Mouse (Mus musculus) neural tube, embryonic 11.5 days (tissue): ENCODE results near the gene Caml. TPM values are rescaled to one million over a fixed set of nuclear protein-coding genes. Genes with fewer than 3 reads are reported as not detected.
A peak's percentile ranks its signal among the peaks of the same experiment; 100 is the strongest.
"Not testable (repeated sequence)": the region's sequence is repeated elsewhere in the genome, so short reads cannot be mapped to it uniquely, and the experiment has no call there.

Source experiments
- ATAC-seq: fragments of 200-750 bp; cut with Nextera tagmentation; 2 replicates; pipeline ENCODE4 v1.8.0; 2017; ENCODE audit warnings: moderate number of reproducible peaks, mild to moderate bottlenecking, moderate TSS enrichment, moderate library complexity; ENCODE audit not compliant: insufficient read depth, low FRiP score, low TSS enrichment
- DNase-seq: peaks from one replicate; pipeline ENCODE4 v3.0.0-alpha.2; 2015; ENCODE audit warnings: low spot score
- H3K27ac ChIP-seq: fragments of 300-500 bp; sonication (generic); 2 replicates; pipeline ENCODE4 v1.5.1; 2014; ENCODE audit warnings: low read depth, mild to moderate bottlenecking, low read length
- H3K27me3 ChIP-seq: fragments of 300-500 bp; sonication (generic); 2 replicates; pipeline ENCODE4 v1.6.1; 2014; ENCODE audit warnings: mild to moderate bottlenecking, low read length, mixed read lengths; ENCODE audit not compliant: control insufficient read depth, insufficient read depth
- H3K36me3 ChIP-seq: fragments of 300-500 bp; sonication (generic); 2 replicates; pipeline ENCODE4 v1.6.1; 2014; ENCODE audit warnings: mild to moderate bottlenecking, low read length, moderate library complexity, mixed read lengths; ENCODE audit not compliant: control insufficient read depth, insufficient read depth
- H3K4me1 ChIP-seq: fragments of 300-500 bp; sonication (generic); 2 replicates; pipeline ENCODE4 v1.6.1; 2014; ENCODE audit warnings: low read length, mixed read lengths; ENCODE audit not compliant: control insufficient read depth, insufficient read depth
- H3K4me2 ChIP-seq: fragments of 300-500 bp; sonication (generic); 2 replicates; pipeline ENCODE4 v1.6.1; 2014; ENCODE audit warnings: low read depth, mild to moderate bottlenecking, moderate library complexity
- H3K4me3 ChIP-seq: fragments of 300-500 bp; sonication (generic); 2 replicates; pipeline ENCODE4 v1.5.1; 2014; ENCODE audit warnings: low read depth, low read length
- H3K9ac ChIP-seq: fragments of 300-500 bp; sonication (generic); 2 replicates; pipeline ENCODE4 v1.6.1; 2014; ENCODE audit warnings: mild to moderate bottlenecking, low read length
- H3K9me3 ChIP-seq: fragments of 300-500 bp; sonication (generic); 2 replicates; pipeline ENCODE4 v1.6.1; 2016; ENCODE audit warnings: low read length; ENCODE audit not compliant: control insufficient read depth
- WGBS: fragments of 180-500 bp; shearing (Covaris S2); extraction: QIAGEN DNeasy Blood & Tissue Kit; methylation state at CpG from one replicate; pipeline ENCODE4 v1.1.7; 2014; 5-methylcytosine and 5-hydroxymethylcytosine counted together
- polyA plus RNA-seq: library from polyadenylated mRNA; unstranded; fragments of >200 nt; fragmentation: Nextera tagmentation; extraction: Ambion mirVana; gene quantifications from 2 replicates; pipeline ENCODE4 v1.2.1, GENCODE M21; 2014

The Caml gene
- polyA plus RNA-seq, 1 experiment from 2014 or later, result 68.0 TPM

DNA sequence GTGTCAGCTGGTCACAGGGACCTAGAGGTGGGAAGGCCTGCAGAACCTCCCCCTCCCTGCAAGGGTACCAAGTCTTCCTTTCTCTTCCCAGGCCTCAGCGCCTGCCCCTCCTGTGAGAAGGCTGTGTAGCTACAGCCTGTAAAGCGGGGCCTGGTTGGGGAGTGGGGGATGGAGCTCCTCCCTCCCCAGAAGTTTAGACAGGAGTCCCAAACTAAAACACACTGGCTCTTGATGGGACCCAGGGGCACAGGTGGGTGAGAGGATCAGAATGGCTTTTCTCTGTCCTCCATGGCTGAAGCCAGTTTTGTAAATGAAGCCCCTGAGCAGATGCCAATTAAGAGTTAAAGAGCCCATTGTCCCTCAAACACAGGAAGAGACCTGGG is 15.2 kb upstream of the Caml start:
- Histone ChIP-seq H3K4me1 (no peaks in the 10 kb centered on the region), H3K4me2 (no peak overlapping the region), H3K36me3 (peaks cover 8% of the 10 kb centered on the region), H3K9me3 (no peaks in the 10 kb centered on the region), H3K27ac (no peak overlapping the region), H3K9ac (no peak overlapping the region), H3K4me3 (no peak overlapping the region), H3K27me3 (no peaks in the 10 kb centered on the region)
- WGBS, result 88% methylated on average over 2 of the region's 2 CpGs
- ATAC-seq (no peak), DNase-seq (no peak)

DNA sequence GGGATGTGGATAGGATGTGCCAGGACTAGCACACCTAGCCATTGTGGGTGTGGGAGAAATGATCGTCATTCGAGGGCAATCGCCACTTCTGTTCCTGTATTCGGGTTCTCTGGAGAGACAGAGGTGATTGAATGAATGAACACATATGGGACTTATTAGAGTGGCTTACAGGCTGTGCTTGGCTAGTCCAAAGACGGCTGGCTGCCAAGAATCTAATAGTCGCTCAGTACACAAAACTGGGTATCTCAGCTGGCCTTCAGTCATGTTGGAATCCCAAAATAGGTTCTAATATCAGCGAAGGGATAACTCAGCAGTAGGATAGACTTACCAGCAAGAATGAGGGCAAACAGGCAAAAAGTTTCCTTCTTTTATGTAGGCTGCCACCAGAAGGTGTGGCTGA is 10.8 kb upstream of the Caml start:
- H3K36me3 ChIP-seq, result peaks cover 6% of the 10 kb centered on the region
- DNase-seq (no peak), ATAC-seq (no peak)
- no peaks in the 10 kb centered on the region for H3K4me1 ChIP-seq
- H3K9me3 ChIP-seq, result no peaks in the 10 kb centered on the region
- WGBS, result 90% methylated on average over 7 of the region's 7 CpGs
- H3K9ac ChIP-seq, result no peak overlapping the region
- no peak overlapping the region for H3K4me2 ChIP-seq
- no peak overlapping the region for H3K27ac ChIP-seq
- no peak overlapping the region for H3K4me3 ChIP-seq
- H3K27me3 ChIP-seq, result no peaks in the 10 kb centered on the region

DNA sequence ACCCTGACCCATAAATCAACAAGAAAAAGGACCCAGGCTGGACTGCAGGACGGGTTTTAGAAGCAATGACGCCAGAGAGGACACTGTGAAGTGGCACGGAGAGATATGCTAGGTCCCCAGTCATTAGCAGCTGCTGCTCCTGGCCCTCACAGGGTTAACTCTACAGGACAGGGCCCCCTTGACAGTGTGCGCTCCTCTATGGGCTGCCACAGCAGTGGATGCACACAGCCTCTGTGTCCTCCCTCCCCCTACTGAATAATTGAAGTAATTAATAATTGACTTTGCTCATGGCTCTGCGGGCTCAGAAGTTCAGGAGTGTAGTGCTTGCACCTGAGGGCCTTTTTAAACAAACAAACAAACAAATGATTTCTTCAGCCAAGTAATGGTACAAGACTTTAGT is 9.3 kb upstream of the Caml start:
- ATAC-seq (no peak), DNase-seq (no peak)
- WGBS, result 39% methylated on average over 5 of the region's 5 CpGs
- no peak overlapping the region for H3K4me3 ChIP-seq
- H3K9ac ChIP-seq, result no peak overlapping the region
- H3K4me1 ChIP-seq, result no peaks in the 10 kb centered on the region
- H3K27me3 ChIP-seq, result no peaks in the 10 kb centered on the region
- H3K4me2 ChIP-seq, result no peak overlapping the region
- peaks cover 6% of the 10 kb centered on the region for H3K36me3 ChIP-seq
- no peak overlapping the region for H3K27ac ChIP-seq
- H3K9me3 ChIP-seq, result no peaks in the 10 kb centered on the region

DNA sequence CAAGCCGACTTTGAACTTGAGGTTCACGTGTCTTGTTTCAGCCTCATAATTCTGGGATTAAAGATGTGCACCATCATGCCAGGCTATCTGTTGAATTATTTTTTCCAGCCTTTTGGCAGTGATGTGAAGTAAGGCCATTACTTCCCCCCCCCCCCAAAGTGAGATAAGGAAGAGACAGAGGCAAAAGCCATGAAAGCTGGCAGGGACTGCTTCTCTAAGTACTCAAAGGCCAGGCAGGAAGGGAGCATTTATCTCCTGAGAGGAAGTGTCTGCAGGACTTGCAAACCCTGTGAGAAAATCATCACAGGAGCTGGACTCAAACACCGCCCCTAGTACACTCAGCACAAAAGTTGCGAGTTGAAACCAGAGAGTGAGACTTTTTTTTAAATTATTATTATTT is 3.5 kb upstream of the Caml start:
- no peaks in the 10 kb centered on the region for H3K36me3 ChIP-seq
- H3K9me3 ChIP-seq, result no peaks in the 10 kb centered on the region
- no peak overlapping the region for H3K4me2 ChIP-seq
- ATAC-seq (no peak), DNase-seq (no peak)
- WGBS, result 93% methylated on average over 4 of the region's 4 CpGs
- no peaks in the 10 kb centered on the region for H3K27me3 ChIP-seq
- H3K27ac ChIP-seq, result no peak overlapping the region
- H3K9ac ChIP-seq, result no peak overlapping the region
- H3K4me3 ChIP-seq, result no peak overlapping the region
- peaks cover 3% of the 10 kb centered on the region; the same call in 1 of the 2 replicates for H3K4me1 ChIP-seq

DNA sequence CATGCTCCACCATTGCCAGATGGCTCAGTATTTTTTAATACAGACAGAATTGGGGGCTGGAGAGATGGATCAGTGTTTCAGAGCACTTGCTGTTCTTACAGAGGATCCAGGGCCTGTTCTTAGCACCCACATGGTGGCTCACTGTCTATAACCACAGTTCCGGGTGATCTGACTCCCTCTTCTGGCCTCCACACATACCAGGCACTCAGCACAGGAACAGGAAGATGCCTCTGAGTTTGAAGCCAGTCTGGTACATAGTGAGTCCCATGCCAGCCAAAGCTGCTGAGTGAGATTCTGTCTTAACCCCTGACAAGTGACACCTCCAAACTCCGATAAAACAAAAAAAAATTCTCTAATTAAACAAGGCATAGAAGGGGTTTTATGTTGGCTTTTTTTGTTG is 2.5 kb upstream of the Caml start:
- H3K36me3 ChIP-seq, result no peaks in the 10 kb centered on the region
- H3K27me3 ChIP-seq, result no peaks in the 10 kb centered on the region
- H3K4me1 ChIP-seq, result peaks cover 5% of the 10 kb centered on the region
- WGBS, result 86% methylated on average over 2 of the region's 2 CpGs
- H3K9ac ChIP-seq, result no peak overlapping the region
- no peak overlapping the region for H3K4me3 ChIP-seq
- H3K9me3 ChIP-seq, result no peaks in the 10 kb centered on the region
- H3K4me2 ChIP-seq, result no peak overlapping the region
- DNase-seq, result no peak
- ATAC-seq, result no peak
- H3K27ac ChIP-seq, result no peak overlapping the region

DNA sequence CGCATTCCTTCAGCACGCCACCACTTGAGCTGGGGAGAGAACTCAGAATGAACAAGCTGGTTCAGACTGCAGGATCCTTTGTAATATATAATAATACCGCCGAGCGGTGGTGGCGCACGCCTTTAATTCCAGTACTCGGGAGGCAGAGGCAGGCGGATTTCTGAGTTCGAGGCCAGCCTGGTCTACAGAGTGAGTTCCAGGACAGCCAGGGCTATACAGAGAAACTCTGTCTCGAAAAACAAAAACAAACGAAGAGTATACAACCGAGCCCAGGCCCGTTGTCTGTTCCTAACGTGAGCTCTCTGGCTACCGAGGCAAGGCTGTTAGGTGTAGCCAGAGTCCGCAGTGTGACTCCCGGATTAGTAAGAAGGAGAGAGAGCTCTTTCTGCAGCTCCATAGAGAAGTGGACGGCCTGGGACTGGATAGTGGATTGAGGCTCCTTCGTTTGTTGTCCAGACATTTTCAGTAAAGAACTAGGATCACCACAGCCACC is 603 bp upstream of the Caml start:
- ATAC-seq, H3K36me3 ChIP-seq, H3K4me1 ChIP-seq, H3K9me3 ChIP-seq, DNase-seq, H3K27me3 ChIP-seq: not testable (repeated sequence)
- whole genome bisulfite sequencing, result 28% methylated on average over 20 of the region's 20 CpGs
- peak overlapping the region; percentile 78 for H3K27ac ChIP-seq
- peak overlapping the region; percentile 71 for H3K4me2 ChIP-seq
- H3K9ac ChIP-seq, result peak overlapping the region; percentile 89
- H3K4me3 ChIP-seq, result peak overlapping the region; percentile 70

DNA sequence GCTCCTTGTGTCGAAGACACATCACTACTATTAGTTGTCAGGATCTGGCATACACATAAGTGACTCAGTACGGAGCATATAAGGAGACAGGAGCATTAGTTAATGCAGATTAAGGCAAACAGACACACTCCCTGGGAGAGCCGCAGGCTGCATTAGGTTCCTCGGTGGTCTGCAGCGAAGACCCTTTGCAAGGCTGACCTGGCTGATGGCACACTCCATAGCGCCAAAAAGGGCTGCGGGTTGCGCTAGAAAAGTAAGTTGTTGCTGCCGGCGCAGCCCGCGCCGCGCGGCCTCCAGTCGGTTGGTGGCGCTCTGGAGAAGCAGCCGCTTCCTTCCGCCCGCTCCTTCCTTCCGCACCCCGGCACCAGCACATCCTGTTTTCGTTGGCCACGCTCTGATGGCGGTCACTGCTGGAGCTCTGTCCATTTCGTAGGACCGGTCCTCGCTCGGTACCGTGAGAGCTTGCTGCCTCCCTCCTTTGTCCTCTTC is 11.9 kb downstream of the Caml start, which contains the start of gene Ddx46:
Gene Ddx46 (plus strand): TSS at position 389 of the 489 bp plus-strand sequence.
- ATAC-seq, result peak; percentile 84
- Histone ChIP-seq H3K27me3 (no peaks in the 10 kb centered on the region), H3K27ac (no peak within 1 kb of the TSS), H3K36me3 (peaks cover 1% of the 10 kb centered on the region; the same call in 1 of the 2 replicates), H3K4me1 (peaks cover 4% of the 10 kb centered on the region; the same call in 1 of the 2 replicates), H3K4me3 (peak within 1 kb of the TSS; percentile 90), H3K4me2 (peak within 1 kb of the TSS; percentile 81), H3K9me3 (no peaks in the 10 kb centered on the region), H3K9ac (peak within 1 kb of the TSS; percentile 91)
- peak; percentile 94 for DNase-seq
- 7% methylated on average over 30 of the region's 30 CpGs for WGBS

DNA sequence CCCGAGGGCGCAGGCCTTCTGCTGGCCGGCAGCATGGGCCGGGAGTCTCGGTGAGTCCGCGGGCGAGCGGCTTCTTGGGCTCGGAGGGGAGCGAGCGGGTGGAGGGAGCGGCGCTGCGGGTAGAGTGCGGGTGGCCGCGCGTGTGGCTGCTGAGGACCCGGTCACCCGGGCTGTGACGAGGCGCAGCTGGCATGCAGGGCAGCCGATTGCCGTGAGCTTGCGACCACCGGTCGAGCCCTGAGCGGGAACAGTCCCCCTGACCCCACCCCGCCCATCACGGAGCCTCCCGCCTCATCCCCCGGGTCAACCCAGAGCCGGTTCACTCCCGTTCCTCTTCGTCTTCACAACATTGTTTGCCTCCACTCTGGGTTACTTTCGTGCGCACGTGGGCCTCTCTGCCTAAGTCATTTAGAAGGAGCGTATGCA is 12.4 kb downstream of the Caml start:
- DNase-seq, result no peak
- H3K27ac ChIP-seq, result no peak overlapping the region
- ATAC-seq, result 0 out of 2 replicates have a peak, but pooled peaks have one; percentile 13
- H3K27me3 ChIP-seq, result no peaks in the 10 kb centered on the region
- peak overlapping the region; percentile 91 for H3K9ac ChIP-seq
- peaks cover 2% of the 10 kb centered on the region; the same call in 1 of the 2 replicates for H3K36me3 ChIP-seq
- WGBS, result under 1% methylated on average over 36 of the region's 40 CpGs
- H3K4me2 ChIP-seq, result peak overlapping the region; percentile 81
- peak overlapping the region; percentile 90 for H3K4me3 ChIP-seq
- H3K4me1 ChIP-seq, result peaks cover 4% of the 10 kb centered on the region; the same call in 1 of the 2 replicates
- no peaks in the 10 kb centered on the region for H3K9me3 ChIP-seq
